Mouse (Mus musculus): ENCODE data around the gene Dusp16.

DNA sequence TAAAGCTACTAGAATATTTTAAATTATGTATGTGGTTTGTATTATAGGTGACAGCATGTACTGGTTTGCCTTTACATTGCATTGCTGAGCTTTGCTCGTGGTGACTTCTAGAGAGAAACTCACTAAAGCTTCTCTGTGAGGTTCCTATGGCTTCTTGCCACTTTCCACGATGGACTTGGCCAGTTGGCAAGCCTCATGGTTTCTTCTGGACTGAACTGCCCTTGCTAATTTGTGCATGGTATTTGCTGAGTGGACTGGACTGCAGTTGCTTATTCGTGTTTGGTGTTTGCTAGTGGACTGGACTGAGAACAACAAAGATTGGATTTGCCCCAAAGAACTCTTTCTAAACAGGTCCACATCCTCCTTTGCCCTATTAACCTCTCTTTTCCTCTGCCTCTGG, 55.6 kb downstream of the Dusp16 start:
- TF ChIP-seq CTCF (IDR thresholded peaks at IDR 0.05; ENCODE audit: borderline replicate concordance, extremely low read depth, insufficient read depth, insufficient read length) (no peak), POLR2A (IDR thresholded peaks at IDR 0.05; ENCODE audit: borderline replicate concordance, extremely low read depth, insufficient read depth, insufficient read length, poor library complexity, severe bottlenecking) (no peak)
